Mouse (Mus musculus) E14TG2a.4 (cell line): ENCODE results near the gene Chst8.

ENCODE experiments used
- CTCF ChIP-seq: conservative IDR thresholded peaks from 2 replicates; pipeline ENCODE4 v1.5.1; 2014; ENCODE audit warnings: low read length
- NANOG ChIP-seq: IDR thresholded peaks from 2 replicates; pipeline ENCODE4 v1.6.1; 2014; ENCODE audit warnings: borderline replicate concordance, low read length, mixed read lengths

DNA sequence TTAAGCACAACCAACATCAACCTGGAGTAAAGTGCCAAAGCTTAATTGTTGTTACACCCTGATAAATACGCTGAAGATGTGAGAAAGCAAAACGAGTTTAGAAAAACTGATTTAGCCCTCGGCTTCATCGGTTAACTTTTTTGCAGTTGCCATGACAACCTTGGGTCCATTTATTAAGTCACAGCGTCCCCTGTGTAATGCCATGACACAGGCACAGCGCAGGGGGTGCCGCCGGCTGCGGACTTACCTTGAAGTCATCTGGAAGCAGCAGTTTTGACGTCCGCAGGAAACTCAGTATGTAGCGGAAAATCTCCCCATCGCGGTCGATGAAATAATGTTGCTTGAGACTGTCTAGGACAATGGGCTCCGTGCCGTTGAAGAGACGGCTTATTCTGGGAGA lies 167.9 kb downstream of the Chst8 start:
- TF ChIP-seq CTCF (no peak), NANOG (no peak)
